Mouse (Mus musculus): ENCODE measurements around the gene Rgn. TPM values are rescaled to one million over a fixed set of nuclear protein-coding genes. Genes with fewer than 3 reads are reported as not detected.
A peak's percentile ranks its signal among the peaks of the same experiment; 100 is the strongest.

Rgn gene
- not detected in 2 replicates for total RNA-seq (2014; fragmentation: Nextera tagmentation)
- total RNA-seq (2017), result not detected in 2 replicates

- no peak for ATAC-seq (replicated peaks; ENCODE audit: poor library complexity, severe bottlenecking)
Observed at GRCm38 (mm10) chrX:20549532-20549931, at the start of gene Rgn. TSS of gene Rgn (plus strand) at chrX:20549787.

- no peak for ATAC-seq (replicated peaks; ENCODE audit: poor library complexity, severe bottlenecking)
Observed at GRCm38 (mm10) chrX:20520290-20520939, 29.2 kb upstream of the Rgn start.

GRCm38 (mm10) chrX:20521578-20521977, 28.0 kb upstream of the Rgn start:
- peak; percentile 100 for ATAC-seq (replicated peaks; ENCODE audit: poor library complexity, severe bottlenecking)

GRCm38 (mm10) chrX:20532621-20533020, 17.0 kb upstream of the Rgn start:
- no peak for ATAC-seq (replicated peaks; ENCODE audit: poor library complexity, severe bottlenecking)

GRCm38 (mm10) chrX:20543867-20544266, 5.7 kb upstream of the Rgn start:
- no peak for ATAC-seq (replicated peaks; ENCODE audit: poor library complexity, severe bottlenecking)

GRCm38 (mm10) chrX:20547609-20548008, 2.0 kb upstream of the Rgn start:
- no peak for ATAC-seq (replicated peaks; ENCODE audit: poor library complexity, severe bottlenecking)

GRCm38 (mm10) chrX:20548011-20548879, 1.3 kb upstream of the Rgn start:
- ATAC-seq (replicated peaks; ENCODE audit: poor library complexity, severe bottlenecking), result peak; percentile 50

GRCm38 (mm10) chrX:20548880-20549440, 627 bp upstream of the Rgn start:
- ATAC-seq (replicated peaks; ENCODE audit: poor library complexity, severe bottlenecking), result no peak

GRCm38 (mm10) chrX:20552199-20552598, 2.6 kb downstream of the Rgn start:
- no peak for ATAC-seq (replicated peaks; ENCODE audit: poor library complexity, severe bottlenecking)

- no peak for ATAC-seq (replicated peaks; ENCODE audit: poor library complexity, severe bottlenecking)
Observed at GRCm38 (mm10) chrX:20561846-20562245, 12.3 kb downstream of the Rgn start.

- no peak for ATAC-seq (replicated peaks; ENCODE audit: poor library complexity, severe bottlenecking)
Observed at GRCm38 (mm10) chrX:20563941-20564340, 14.4 kb downstream of the Rgn start.

- no peak for ATAC-seq (replicated peaks; ENCODE audit: poor library complexity, severe bottlenecking)
Observed at GRCm38 (mm10) chrX:20571024-20571423, 21.4 kb downstream of the Rgn start.

GRCm38 (mm10) chrX:20572683-20573082, 23.1 kb downstream of the Rgn start:
- no peak for ATAC-seq (replicated peaks; ENCODE audit: poor library complexity, severe bottlenecking)

GRCm38 (mm10) chrX:20573927-20574326, 24.3 kb downstream of the Rgn start:
- peak; percentile 82 for ATAC-seq (replicated peaks; ENCODE audit: poor library complexity, severe bottlenecking)

- ATAC-seq (replicated peaks; ENCODE audit: poor library complexity, severe bottlenecking), result peak; percentile 58
Observed at GRCm38 (mm10) chrX:20587968-20588367, 38.4 kb downstream of the Rgn start.

- peak; percentile 86 for ATAC-seq (replicated peaks; ENCODE audit: poor library complexity, severe bottlenecking)
Observed at GRCm38 (mm10) chrX:20608500-20608899, 58.9 kb downstream of the Rgn start.

Other genes starting within 250 kb of the Rgn start
- gene Rp2, start 185.3 kb upstream of the Rgn start, total RNA-seq (2014; fragmentation: Nextera tagmentation), result 29.7 and 35.9 TPM in 2 replicates
- 48.0 and 67.7 TPM in 2 replicates for gene Rp2, start 185.3 kb upstream of the Rgn start, total RNA-seq (2017)
- 8.4 and 13.0 TPM in 2 replicates for gene Jade3, start 124.1 kb upstream of the Rgn start, total RNA-seq (2014; fragmentation: Nextera tagmentation)
- 17.4 and 19.3 TPM in 2 replicates for gene Jade3, start 124.1 kb upstream of the Rgn start, total RNA-seq (2017)
- gene Rbm10, start 67.7 kb downstream of the Rgn start, total RNA-seq (2014; fragmentation: Nextera tagmentation), result 50.1 and 52.1 TPM in 2 replicates
- gene Rbm10, start 67.7 kb downstream of the Rgn start, total RNA-seq (2017), result 70.2 and 83.0 TPM in 2 replicates
- 188 and 233 TPM in 2 replicates for gene Ndufb11, start 67.8 kb downstream of the Rgn start, total RNA-seq (2014; fragmentation: Nextera tagmentation)
- 97.4 and 116 TPM in 2 replicates for gene Ndufb11, start 67.8 kb downstream of the Rgn start, total RNA-seq (2017)
- 273 and 299 TPM in 2 replicates for gene Uba1, start 108.5 kb downstream of the Rgn start, total RNA-seq (2014; fragmentation: Nextera tagmentation)
- gene Uba1, start 108.5 kb downstream of the Rgn start, total RNA-seq (2017), result 188 and 223 TPM in 2 replicates
- gene Cdk16, start 138.2 kb downstream of the Rgn start, total RNA-seq (2014; fragmentation: Nextera tagmentation), result 56.4 and 74.9 TPM in 2 replicates
- gene Cdk16, start 138.2 kb downstream of the Rgn start, total RNA-seq (2017), result 18.8 and 27.8 TPM in 2 replicates
- gene Usp11, start 154.1 kb downstream of the Rgn start, total RNA-seq (2014; fragmentation: Nextera tagmentation), result 32.9 and 42.7 TPM in 2 replicates
- 36.3 and 41.6 TPM in 2 replicates for gene Usp11, start 154.1 kb downstream of the Rgn start, total RNA-seq (2017)
- 82.8 and 114 TPM in 2 replicates for gene Araf, start 248.0 kb downstream of the Rgn start, total RNA-seq (2014; fragmentation: Nextera tagmentation)
- 40.8 and 43.3 TPM in 2 replicates for gene Araf, start 248.0 kb downstream of the Rgn start, total RNA-seq (2017)

Measured in granulocyte monocyte progenitor cell, adult 5-6 weeks (primary cell).